Mouse (Mus musculus): ENCODE results near the gene Fbxl15. TPM values are rescaled to one million over a fixed set of nuclear protein-coding genes. Genes with fewer than 3 reads are reported as not detected.

Fbxl15 gene
- total and polyA plus RNA-seq, 2 experiments: 6.2 to 15.1 TPM

DNA sequence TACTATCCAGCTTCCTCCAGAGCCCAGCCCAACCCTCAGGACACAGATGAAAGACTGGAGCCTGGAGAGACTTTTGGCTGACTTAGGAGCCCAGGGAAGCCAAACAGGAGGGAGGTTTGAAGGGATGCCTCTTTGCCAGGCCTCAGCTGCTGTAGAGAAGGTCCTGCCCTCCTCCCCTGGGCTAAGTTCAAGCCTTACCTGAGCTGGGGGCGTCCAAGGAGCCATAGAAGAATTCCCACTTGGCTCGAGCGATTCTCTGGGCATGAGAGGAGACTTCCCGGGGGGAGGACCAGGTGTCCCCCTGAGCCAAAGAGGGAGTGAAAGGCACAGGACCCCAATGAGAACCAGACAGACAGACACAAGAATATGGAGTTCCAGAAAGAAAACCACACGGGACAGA, 4.3 kb upstream of the Fbxl15 start:
- H3K27me3 ChIP-seq (ENCODE audit: control insufficient read depth, insufficient read depth, low read length): peaks cover 19% of the 10 kb centered on the region; the same call in 1 of the 2 replicates
- no peaks in the 10 kb centered on the region for H3K79me2 ChIP-seq (ENCODE audit: control insufficient read depth, insufficient read depth, low read length)
- H3K27ac ChIP-seq (replicated peaks; ENCODE audit: insufficient read depth, low read depth, low read length): no peak overlapping the region
- no peak overlapping the region for H3K9ac ChIP-seq (ENCODE audit: low read depth, low read length)
- WGBS: 63% methylated on average over 5 of the region's 5 CpGs
- DNase-seq (ENCODE audit: extremely low read depth, low read depth, low spot score): no peak
- no peaks in the 10 kb centered on the region for H3K36me3 ChIP-seq (ENCODE audit: control insufficient read depth, insufficient read depth, low read length)
- no peak overlapping the region for H3K4me3 ChIP-seq (ENCODE audit: insufficient read depth, low read depth, low read length)
- peaks cover 6% of the 10 kb centered on the region for H3K4me1 ChIP-seq (ENCODE audit: control insufficient read depth, insufficient read depth, low read length)
- no peak for TF ChIP-seq CTCF (IDR thresholded peaks at IDR 0.05; ENCODE audit: low read depth, low read length)

DNA sequence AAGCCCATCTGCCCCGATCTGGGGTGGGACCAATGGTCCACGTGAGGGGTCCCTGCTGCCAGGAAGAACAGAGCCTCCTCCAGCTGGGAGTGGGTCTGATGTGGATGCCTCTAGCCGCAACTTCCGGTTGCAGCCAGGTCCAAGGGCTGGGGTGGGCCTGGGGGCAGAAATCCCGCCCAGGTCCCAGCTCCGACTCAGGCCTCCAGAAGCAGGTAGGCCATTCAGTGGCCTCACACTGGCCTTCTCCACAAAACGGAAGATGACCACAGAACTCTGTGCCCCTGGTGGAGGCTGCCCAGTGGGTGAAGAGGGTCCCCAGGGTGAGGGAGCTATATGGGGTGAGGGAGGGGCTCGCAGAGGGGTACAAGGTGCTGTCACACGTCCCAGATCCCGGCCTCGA, 3.6 kb upstream of the Fbxl15 start:
- 72% methylated on average over 11 of the region's 11 CpGs for WGBS
- no peak for DNase-seq (ENCODE audit: extremely low read depth, low read depth, low spot score)
- Histone ChIP-seq H3K79me2 (ENCODE audit: control insufficient read depth, insufficient read depth, low read length) (no peaks in the 10 kb centered on the region), H3K9ac (ENCODE audit: low read depth, low read length) (no peak overlapping the region), H3K36me3 (ENCODE audit: control insufficient read depth, insufficient read depth, low read length) (no peaks in the 10 kb centered on the region), H3K4me3 (ENCODE audit: insufficient read depth, low read depth, low read length) (no peak overlapping the region), H3K27ac (replicated peaks; ENCODE audit: insufficient read depth, low read depth, low read length) (no peak overlapping the region), H3K4me1 (ENCODE audit: control insufficient read depth, insufficient read depth, low read length) (peaks cover 8% of the 10 kb centered on the region), H3K27me3 (ENCODE audit: control insufficient read depth, insufficient read depth, low read length) (peaks cover 15% of the 10 kb centered on the region; the same call in 1 of the 2 replicates)
- TF ChIP-seq POLR2A (IDR thresholded peaks at IDR 0.05; ENCODE audit: extremely low read depth, insufficient read depth, low read length) (no peak), CTCF (IDR thresholded peaks at IDR 0.05; ENCODE audit: low read depth, low read length) (no peak)

DNA sequence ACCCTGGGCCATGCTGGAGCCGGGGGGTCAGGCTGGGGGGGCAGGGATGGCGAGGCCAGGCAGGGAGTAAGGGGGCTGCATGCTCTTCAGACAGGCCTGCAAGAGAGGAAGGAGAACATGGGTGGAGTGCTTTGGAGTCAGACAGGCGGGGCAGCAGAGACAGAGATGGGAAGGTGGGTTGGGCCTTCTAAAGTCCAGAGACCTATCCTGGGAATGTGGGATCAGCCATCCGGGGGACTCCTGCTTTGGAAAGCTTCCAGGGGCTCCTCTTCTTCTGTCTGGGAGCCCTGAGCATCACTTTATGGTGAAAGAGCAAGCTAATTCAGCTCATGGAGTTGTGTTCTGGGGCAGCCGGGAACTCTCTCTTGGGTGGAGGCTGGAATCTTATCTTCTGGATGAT, 3.1 kb upstream of the Fbxl15 start:
- 66% methylated on average over 5 of the region's 5 CpGs for WGBS
- H3K79me2 ChIP-seq (ENCODE audit: control insufficient read depth, insufficient read depth, low read length): no peaks in the 10 kb centered on the region
- H3K4me1 ChIP-seq (ENCODE audit: control insufficient read depth, insufficient read depth, low read length): peaks cover 9% of the 10 kb centered on the region
- H3K9ac ChIP-seq (ENCODE audit: low read depth, low read length): no peak overlapping the region
- no peak overlapping the region for H3K27ac ChIP-seq (replicated peaks; ENCODE audit: insufficient read depth, low read depth, low read length)
- no peak for DNase-seq (ENCODE audit: extremely low read depth, low read depth, low spot score)
- H3K27me3 ChIP-seq (ENCODE audit: control insufficient read depth, insufficient read depth, low read length): peaks cover 9% of the 10 kb centered on the region; the same call in 1 of the 2 replicates
- H3K36me3 ChIP-seq (ENCODE audit: control insufficient read depth, insufficient read depth, low read length): no peaks in the 10 kb centered on the region
- H3K4me3 ChIP-seq (ENCODE audit: insufficient read depth, low read depth, low read length): no peak overlapping the region
- TF ChIP-seq POLR2A (IDR thresholded peaks at IDR 0.05; ENCODE audit: extremely low read depth, insufficient read depth, low read length): no peak
- TF ChIP-seq CTCF (IDR thresholded peaks at IDR 0.05; ENCODE audit: low read depth, low read length): no peak

DNA sequence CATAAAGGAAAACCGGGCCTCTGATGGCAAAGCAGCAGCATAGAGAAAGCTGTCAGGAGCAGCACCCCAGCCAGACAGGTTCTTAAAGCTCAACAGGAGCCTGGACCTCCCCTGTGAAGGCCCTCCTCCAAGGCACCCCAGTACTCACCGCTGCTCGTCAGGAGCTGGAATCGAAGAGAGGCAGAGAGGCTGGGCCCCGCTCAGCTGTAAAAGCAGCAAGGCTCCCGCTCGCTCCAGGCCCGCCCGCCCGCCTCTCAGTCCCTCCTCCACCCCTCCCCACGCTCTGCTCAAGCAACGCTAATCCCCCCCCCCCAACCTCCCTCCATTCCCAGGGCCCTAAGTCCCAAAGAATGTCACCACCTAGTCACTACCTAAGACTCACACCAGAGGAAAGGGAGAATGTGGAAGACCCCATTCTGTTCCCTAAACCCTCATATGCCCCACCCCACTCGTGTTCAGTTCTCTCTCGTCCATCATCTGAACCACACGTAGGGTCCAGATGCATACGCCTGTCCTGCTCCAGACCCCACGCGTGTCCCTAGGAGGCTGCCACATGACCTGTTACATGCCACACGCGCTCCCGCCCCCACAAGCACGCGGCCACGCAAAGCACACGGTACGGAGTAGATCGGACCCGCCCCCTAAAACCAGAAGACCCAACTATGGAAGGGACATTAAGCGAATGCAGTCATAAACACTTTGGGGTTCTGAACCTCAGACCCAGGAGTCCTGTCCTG, 1.8 kb upstream of the Fbxl15 start:
- Histone ChIP-seq H3K27me3 (ENCODE audit: control insufficient read depth, insufficient read depth, low read length) (peaks cover 8% of the 10 kb centered on the region; the same call in 1 of the 2 replicates), H3K9ac (ENCODE audit: low read depth, low read length) (no peak overlapping the region), H3K4me3 (ENCODE audit: insufficient read depth, low read depth, low read length) (no peak overlapping the region), H3K27ac (replicated peaks; ENCODE audit: insufficient read depth, low read depth, low read length) (no peak overlapping the region), H3K4me1 (ENCODE audit: control insufficient read depth, insufficient read depth, low read length) (peaks cover 9% of the 10 kb centered on the region), H3K36me3 (ENCODE audit: control insufficient read depth, insufficient read depth, low read length) (no peaks in the 10 kb centered on the region), H3K79me2 (ENCODE audit: control insufficient read depth, insufficient read depth, low read length) (no peaks in the 10 kb centered on the region)
- 18% methylated on average over 29 of the region's 29 CpGs for WGBS
- TF ChIP-seq POLR2A (IDR thresholded peaks at IDR 0.05; ENCODE audit: extremely low read depth, insufficient read depth, low read length) (no peak), CTCF (IDR thresholded peaks at IDR 0.05; ENCODE audit: low read depth, low read length) (no peak)
- no peak for DNase-seq (ENCODE audit: extremely low read depth, low read depth, low spot score)

DNA sequence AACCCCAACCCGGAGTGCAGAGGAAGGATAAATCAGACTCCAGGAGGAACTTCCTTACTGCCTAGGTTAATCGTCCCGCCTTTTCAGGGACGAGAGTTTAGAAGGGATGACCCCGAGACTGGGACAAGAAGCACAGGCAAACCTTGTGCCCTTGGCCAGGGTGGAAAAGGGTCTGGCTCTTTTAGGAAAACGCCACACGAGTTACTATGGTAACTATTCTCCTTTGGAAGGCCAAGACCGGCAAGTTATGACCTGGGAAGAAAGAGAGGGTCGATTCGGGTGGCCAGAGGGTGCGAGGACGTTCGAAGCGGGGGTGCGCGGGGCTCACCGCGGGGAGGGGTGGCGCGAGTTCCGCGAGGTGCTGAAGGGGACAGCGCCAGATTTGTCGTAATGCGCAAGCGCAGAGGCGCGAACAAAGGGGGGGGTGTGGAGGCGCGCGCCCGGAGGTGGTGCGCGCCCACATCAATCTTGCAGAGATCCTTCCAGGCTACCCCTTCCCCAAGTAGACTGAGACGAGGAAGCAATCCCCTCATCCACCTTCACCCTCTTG, 1.2 kb upstream of the Fbxl15 start, which contains the start of gene Psd:
TSS of gene Psd (minus strand) at position 401 of the 550 bp plus-strand sequence.
- peak within 1 kb of the TSS; percentile 69; the same call in 1 of the 2 replicates for H3K4me3 ChIP-seq (ENCODE audit: insufficient read depth, low read depth, low read length)
- H3K4me1 ChIP-seq (ENCODE audit: control insufficient read depth, insufficient read depth, low read length): peaks cover 9% of the 10 kb centered on the region
- H3K79me2 ChIP-seq (ENCODE audit: control insufficient read depth, insufficient read depth, low read length): no peaks in the 10 kb centered on the region
- H3K9ac ChIP-seq (ENCODE audit: low read depth, low read length): no peak within 1 kb of the TSS
- H3K27ac ChIP-seq (replicated peaks; ENCODE audit: insufficient read depth, low read depth, low read length): no peak within 1 kb of the TSS
- WGBS: 1% methylated on average over 35 of the region's 35 CpGs
- TF ChIP-seq POLR2A (IDR thresholded peaks at IDR 0.05; ENCODE audit: extremely low read depth, insufficient read depth, low read length): no peak
- no peak for TF ChIP-seq CTCF (IDR thresholded peaks at IDR 0.05; ENCODE audit: low read depth, low read length)
- no peaks in the 10 kb centered on the region for H3K36me3 ChIP-seq (ENCODE audit: control insufficient read depth, insufficient read depth, low read length)
- peak; percentile 10 for DNase-seq (ENCODE audit: extremely low read depth, low read depth, low spot score)
- H3K27me3 ChIP-seq (ENCODE audit: control insufficient read depth, insufficient read depth, low read length): peaks cover 8% of the 10 kb centered on the region; the same call in 1 of the 2 replicates

All from liver, adult 2 months (tissue).